Mouse (Mus musculus) ES-CJ7 (cell line): ENCODE measurements around the gene Adora3.

ENCODE experiments used
- DNase-seq: peaks from one replicate; pipeline ENCODE4 v3.0.0; 2011; ENCODE audit warnings: low read depth, low spot score

Gene Adora3

GRCm38 (mm10) chr3:105931095-105931494 is 60.4 kb downstream of the Adora3 start:
- no peak for DNase-seq

DNA sequence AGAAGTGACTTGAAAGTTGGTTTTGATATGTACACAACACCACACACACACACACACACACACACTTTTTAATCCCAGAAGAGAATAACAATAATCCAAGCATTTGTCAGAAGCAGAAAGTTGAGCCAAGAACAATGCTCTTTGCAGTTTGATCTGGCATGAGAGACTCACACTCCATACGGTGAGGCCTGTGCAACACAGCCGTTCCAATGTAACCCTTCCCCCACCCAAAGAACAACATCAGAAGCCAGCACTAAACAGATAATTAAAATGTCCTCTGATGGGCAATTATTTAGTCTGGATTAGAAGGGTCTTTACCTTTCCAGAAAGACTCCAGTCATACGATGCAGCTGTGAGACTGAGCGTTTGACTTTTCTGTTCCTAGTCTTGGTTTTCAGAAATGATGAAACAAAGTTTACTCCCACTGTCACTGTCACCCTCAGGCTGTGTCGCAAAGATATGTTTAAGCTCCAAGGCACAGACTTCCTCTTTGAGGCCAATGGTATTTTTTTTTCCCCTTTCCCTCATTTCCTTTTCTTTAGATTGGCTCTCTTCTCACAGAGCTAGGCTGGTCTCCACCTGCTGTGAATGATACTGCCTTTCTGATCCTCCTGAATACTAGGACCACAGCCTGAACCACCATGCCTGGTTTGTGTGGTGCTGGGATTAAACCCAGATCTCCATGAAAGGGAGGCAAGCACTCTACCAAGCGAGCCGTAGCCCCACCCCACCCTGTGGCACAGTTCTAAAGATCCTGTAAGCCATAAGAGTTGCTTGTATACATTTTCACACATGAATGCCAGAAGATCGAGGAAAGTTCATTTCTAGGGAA is 61.8 kb downstream of the Adora3 start, which contains the start of gene I830077J02Rik:
Gene I830077J02Rik, minus strand, starts transcription at position 425 of the 832 bp plus-strand sequence.
- DNase-seq: no peak

DNA sequence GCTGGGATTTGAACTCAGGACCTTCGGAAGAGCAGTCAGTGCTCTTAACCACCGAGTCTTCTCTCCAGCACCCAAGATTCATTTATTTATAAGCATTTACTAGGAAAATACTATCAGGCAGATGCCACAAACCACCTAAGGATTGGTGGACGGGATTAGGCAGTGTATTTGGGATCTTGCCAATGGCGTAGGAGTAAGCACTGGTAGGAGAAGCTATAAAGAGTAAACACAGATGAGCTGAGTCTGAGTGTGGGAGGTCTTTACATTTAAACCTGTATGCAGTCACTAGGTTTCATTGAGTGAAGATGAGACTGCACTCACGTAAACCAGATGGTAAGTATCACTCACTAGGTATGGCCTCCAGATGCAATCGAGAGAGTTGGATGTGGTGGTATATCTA is 63.3 kb downstream of the Adora3 start:
- no peak for DNase-seq

- no peak for DNase-seq
Observed at GRCm38 (mm10) chr3:105935033-105935432, 64.4 kb downstream of the Adora3 start.

- no peak for DNase-seq
Observed at GRCm38 (mm10) chr3:105936111-105936510, 65.5 kb downstream of the Adora3 start.

- no peak for DNase-seq
Observed at GRCm38 (mm10) chr3:105951348-105951747, 80.7 kb downstream of the Adora3 start.

DNA sequence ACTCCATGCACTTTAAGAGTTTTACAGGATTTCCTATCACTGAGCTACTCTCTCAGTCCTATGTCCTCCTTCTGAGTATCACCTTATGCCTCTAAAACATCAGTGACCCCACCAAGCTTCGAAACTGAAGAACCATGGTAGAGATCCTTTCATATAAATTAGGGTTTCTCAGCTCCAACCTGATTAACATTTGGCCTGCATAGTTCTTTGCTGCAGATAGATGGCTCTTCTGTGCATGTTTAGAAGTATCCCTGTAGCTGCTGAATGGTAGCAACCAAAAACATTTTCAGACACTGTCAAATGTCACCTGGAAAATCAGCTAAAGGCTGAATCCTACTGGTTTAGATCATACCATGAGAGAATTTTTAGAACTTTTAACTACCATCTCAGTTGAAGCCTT is 86.6 kb downstream of the Adora3 start:
- no peak for DNase-seq

DNA sequence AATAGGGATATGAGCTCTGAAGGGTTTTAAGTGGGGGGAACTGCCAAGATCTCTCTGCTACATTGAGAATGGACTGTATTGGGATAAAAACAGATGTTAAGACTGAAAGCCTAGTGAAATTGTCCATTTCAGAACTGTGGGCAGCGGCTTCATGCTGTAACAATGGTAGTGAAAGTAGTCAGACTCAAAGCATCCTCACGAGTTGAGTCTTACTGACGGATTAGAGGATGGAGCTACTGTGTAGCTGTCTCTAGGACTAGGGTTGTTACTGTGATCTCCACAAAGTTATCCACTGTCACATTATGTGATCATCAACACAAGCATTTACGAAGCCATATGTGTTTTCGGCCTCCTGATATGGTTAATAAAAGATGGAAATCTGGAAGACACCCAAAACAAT is 87.5 kb downstream of the Adora3 start:
- no peak for DNase-seq
